Mouse (Mus musculus): ENCODE measurements at regions not wholly inside any gene's neighbourhood (a gene's known extent, or its start where the extent isn't known, plus 50 kb on each side); places are given as distances from the start of the nearest gene placed in this dataset.

DNA sequence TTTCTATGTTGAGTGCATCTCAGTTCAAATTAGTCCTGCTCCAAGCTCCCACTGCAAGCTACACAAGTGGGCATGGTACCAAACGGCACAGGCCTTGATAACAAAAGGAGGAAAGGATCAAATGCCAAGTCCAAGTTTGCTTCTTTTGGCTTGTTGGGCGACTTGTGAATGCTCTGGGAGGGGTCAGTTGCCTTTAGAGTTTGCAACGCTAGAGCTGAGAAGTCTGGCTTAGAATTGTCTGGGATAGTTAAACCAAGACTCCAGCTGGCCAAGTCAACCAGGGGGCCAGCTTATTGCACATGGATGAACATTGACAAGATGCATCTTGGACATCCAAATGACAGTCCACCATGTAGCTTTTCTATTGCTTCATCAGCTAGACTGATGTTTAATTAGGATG is 187.5 kb upstream of the Ccdc122 start:
- no peak overlapping the region for H3K4me3 ChIP-seq (replicated peaks)
- no peak for ATAC-seq (ENCODE audit: insufficient number of reproducible peaks, low FRiP score, low TSS enrichment, low read depth)
- WGBS, result 67% methylated on average over 3 of the region's 3 CpGs
- H3K4me1 ChIP-seq, result no peaks in the 10 kb centered on the region
- no peaks in the 10 kb centered on the region for H3K36me3 ChIP-seq
- no peak overlapping the region for H3K4me2 ChIP-seq (replicated peaks)
- H3K27ac ChIP-seq (replicated peaks), result no peak overlapping the region
- no peak overlapping the region for H3K9ac ChIP-seq
- H3K9me3 ChIP-seq (replicated peaks), result no peaks in the 10 kb centered on the region
- H3K27me3 ChIP-seq, result no peaks in the 10 kb centered on the region

DNA sequence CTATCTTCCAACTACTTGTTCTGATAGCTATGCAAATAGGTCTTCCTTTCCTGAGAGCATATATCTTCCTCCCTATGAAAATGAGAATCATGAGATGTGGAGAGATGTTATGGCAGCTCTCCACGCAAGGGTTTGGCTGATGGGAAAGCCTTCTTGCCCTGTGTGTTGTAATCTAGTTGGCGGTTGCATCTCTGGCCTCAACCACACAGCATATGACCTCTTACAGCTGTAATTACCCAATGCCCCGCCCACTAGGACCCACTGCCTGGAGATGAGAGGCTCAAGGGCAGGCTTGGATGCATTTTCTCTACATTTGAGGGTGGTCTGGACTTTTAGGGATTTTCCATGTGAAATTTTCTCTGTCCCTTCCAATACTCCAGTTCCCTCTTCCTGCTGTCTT is 190.9 kb upstream of the Ccdc122 start:
- Histone ChIP-seq H3K4me3 (replicated peaks) (no peak overlapping the region), H3K9ac (no peak overlapping the region), H3K27me3 (no peaks in the 10 kb centered on the region), H3K9me3 (replicated peaks) (no peaks in the 10 kb centered on the region), H3K27ac (replicated peaks) (no peak overlapping the region), H3K36me3 (no peaks in the 10 kb centered on the region), H3K4me2 (replicated peaks) (no peak overlapping the region), H3K4me1 (no peaks in the 10 kb centered on the region)
- WGBS, result 70% methylated on average over 3 of the region's 3 CpGs
- ATAC-seq (ENCODE audit: insufficient number of reproducible peaks, low FRiP score, low TSS enrichment, low read depth), result no peak

DNA sequence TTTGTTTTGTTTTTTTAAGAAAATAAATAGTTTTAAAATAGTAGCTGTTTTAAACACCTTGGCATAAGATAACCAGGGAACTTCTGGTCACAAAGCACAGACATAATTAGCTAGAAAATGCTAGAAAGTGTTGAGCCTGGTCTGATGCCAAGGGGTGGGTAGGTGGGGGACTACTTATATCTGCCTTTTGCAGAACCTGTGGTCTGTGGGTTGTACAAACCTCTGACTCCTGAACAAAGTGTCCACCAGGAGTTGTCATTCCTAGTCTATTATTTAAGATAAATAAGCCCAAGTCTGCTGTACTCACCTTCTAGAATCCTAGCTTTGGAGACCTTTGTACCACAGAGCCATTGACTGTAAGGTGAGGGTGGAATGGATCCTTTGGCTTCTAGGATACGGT is 191.9 kb upstream of the Ccdc122 start:
- no peak overlapping the region for H3K9ac ChIP-seq
- no peak for ATAC-seq (ENCODE audit: insufficient number of reproducible peaks, low FRiP score, low TSS enrichment, low read depth)
- no peak overlapping the region for H3K4me2 ChIP-seq (replicated peaks)
- H3K27ac ChIP-seq (replicated peaks), result no peak overlapping the region
- no peaks in the 10 kb centered on the region for H3K4me1 ChIP-seq
- H3K9me3 ChIP-seq (replicated peaks), result no peaks in the 10 kb centered on the region
- H3K4me3 ChIP-seq (replicated peaks), result no peak overlapping the region
- H3K27me3 ChIP-seq, result no peaks in the 10 kb centered on the region
- no peaks in the 10 kb centered on the region for H3K36me3 ChIP-seq
- WGBS, result 90% methylated on average over 1 of the region's 1 CpGs

DNA sequence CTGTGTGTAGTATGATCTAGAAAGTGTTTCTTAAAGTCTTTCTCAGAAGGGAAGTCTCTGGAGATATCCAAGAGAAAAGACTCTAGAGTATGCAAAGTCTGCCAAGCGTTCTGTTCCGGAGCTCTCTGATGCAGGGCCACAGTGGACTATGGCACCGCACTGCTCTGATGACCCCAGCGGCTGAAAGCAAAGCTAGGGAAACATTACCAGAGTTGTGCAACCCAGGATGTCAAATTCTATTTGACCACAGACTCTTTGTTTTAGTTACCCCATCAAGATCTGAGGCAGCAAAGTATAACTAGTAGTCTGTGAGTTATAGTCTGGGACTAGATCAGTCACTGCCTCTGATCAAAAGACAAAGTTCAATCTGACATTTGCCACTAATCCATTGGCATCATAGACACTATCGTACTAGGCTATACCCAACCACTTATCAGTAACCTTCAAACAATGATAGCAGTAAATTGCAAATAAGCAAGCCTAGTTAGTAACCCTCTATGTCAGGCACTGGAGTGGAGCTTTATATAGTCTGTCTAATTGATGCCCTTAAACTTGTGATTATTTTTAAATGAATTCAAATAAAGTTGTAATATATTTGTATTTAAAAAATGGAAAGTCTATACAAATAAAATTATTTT is 198.9 kb upstream of the Ccdc122 start:
- H3K27ac ChIP-seq (replicated peaks), result no peak overlapping the region; the same call in 1 of the 2 replicates
- H3K27me3 ChIP-seq, result no peaks in the 10 kb centered on the region
- H3K9ac ChIP-seq, result no peak overlapping the region
- no peaks in the 10 kb centered on the region for H3K4me1 ChIP-seq
- no peaks in the 10 kb centered on the region for H3K36me3 ChIP-seq
- no peaks in the 10 kb centered on the region for H3K9me3 ChIP-seq (replicated peaks)
- 76% methylated on average over 5 of the region's 5 CpGs for WGBS
- H3K4me2 ChIP-seq (replicated peaks), result no peak overlapping the region
- no peak overlapping the region for H3K4me3 ChIP-seq (replicated peaks)
- ATAC-seq (ENCODE audit: insufficient number of reproducible peaks, low FRiP score, low TSS enrichment, low read depth), result no peak

DNA sequence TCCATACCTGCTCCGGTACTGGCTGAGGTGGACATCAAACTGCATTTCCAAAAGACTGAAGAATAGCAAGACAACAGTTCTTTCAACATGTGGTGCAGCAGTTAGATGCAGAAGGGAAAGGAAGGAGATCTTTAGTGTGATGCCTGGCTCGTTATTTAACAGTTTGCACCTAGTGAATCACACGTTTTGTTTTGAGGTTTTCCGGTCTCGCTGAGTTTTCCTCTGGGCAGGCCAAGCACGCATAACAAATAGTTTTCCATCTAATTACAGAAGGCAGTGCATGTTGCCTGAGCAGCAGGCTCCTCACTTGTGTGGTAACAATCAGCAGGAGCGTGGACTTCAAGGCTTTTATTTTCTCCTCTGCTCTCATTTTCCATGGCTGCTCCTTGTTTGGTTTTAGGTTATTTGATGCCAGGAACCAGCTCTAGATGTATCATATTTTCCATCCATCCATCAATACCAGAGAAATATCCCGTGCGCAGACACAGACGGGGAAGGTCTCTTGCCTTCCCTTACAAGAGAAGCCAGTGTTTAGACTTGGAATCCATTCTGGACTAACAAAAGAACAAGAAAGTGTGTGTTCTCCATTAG is 199.6 kb upstream of the Ccdc122 start:
- Histone ChIP-seq H3K36me3 (no peaks in the 10 kb centered on the region), H3K4me3 (replicated peaks) (no peak overlapping the region), H3K27ac (replicated peaks) (peak overlapping the region; percentile 17; the same call in 1 of the 2 replicates), H3K27me3 (no peaks in the 10 kb centered on the region), H3K9ac (no peak overlapping the region), H3K4me2 (replicated peaks) (no peak overlapping the region), H3K9me3 (replicated peaks) (no peaks in the 10 kb centered on the region), H3K4me1 (no peaks in the 10 kb centered on the region)
- 40% methylated on average over 10 of the region's 10 CpGs for whole genome bisulfite sequencing
- peak; percentile 47; the same call in 1 of the 2 replicates for ATAC-seq (ENCODE audit: insufficient number of reproducible peaks, low FRiP score, low TSS enrichment, low read depth)

DNA sequence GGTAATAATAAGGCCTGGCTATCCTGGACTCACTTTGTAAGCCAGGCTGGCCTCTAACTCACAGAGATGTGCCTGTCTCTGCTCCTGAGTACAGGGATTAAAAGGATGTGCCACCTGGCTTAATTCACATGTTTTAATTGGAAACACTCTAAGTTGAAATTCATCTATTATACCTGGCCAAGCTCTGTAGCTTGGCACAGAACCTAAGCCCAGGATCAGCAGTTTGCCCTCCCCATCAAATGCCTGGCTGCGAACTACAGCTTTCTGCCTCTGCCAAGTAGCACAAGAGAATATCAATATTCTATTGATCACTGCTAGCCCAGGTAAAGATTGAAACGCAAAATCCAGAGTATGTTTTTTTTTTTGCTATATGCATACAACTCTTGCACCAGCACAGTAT is 200.3 kb upstream of the Ccdc122 start:
- Histone ChIP-seq H3K4me3 (replicated peaks) (no peak overlapping the region), H3K9ac (no peak overlapping the region), H3K9me3 (replicated peaks) (no peaks in the 10 kb centered on the region), H3K4me1 (no peaks in the 10 kb centered on the region), H3K36me3 (no peaks in the 10 kb centered on the region), H3K27me3 (no peaks in the 10 kb centered on the region), H3K4me2 (replicated peaks) (no peak overlapping the region), H3K27ac (replicated peaks) (no peak overlapping the region)
- ATAC-seq (ENCODE audit: insufficient number of reproducible peaks, low FRiP score, low TSS enrichment, low read depth), result no peak
- WGBS, result 91% methylated on average over 2 of the region's 2 CpGs

DNA sequence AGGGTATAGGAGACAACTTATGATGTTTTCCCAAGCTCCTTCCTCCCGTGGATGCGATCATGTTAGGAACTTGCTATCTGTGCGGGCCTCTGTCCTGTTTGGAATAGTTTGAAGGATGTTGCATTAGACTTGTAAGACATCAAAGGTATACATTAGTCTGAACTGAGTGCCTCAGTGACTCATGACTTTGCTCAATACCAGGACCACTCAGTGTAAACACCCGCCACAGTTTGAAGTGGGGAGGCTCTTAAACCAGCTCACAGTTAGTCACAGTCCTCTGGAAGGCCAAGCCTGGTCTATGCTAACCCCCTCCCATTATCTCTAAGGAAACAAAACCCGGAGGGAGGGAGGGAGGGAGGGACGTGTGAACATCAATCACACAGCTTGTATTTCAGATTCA is 202.5 kb upstream of the Ccdc122 start:
- H3K27ac ChIP-seq (replicated peaks), result no peak overlapping the region
- no peaks in the 10 kb centered on the region for H3K9me3 ChIP-seq (replicated peaks)
- H3K9ac ChIP-seq, result no peak overlapping the region
- 70% methylated on average over 6 of the region's 6 CpGs for WGBS
- H3K36me3 ChIP-seq, result no peaks in the 10 kb centered on the region
- no peaks in the 10 kb centered on the region for H3K4me1 ChIP-seq
- H3K4me2 ChIP-seq (replicated peaks), result no peak overlapping the region
- no peaks in the 10 kb centered on the region for H3K27me3 ChIP-seq
- no peak overlapping the region for H3K4me3 ChIP-seq (replicated peaks)
- no peak for ATAC-seq (ENCODE audit: insufficient number of reproducible peaks, low FRiP score, low TSS enrichment, low read depth)

DNA sequence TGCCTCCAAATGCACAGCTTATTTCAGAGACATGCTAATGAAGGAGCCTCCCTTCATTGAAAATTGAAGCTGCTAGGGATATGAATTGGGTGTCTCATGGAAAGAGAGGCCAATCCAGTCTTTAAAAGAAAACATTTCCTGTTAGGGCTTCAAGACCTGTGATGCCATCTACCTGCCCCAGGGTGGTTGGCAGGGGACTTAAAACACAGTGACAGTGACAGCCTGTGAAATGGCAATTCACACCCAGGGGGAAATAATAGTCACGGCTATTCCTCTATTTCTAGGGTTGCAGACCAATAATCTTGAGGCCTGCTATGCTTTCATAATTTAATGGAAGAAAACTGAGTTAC is 207.4 kb upstream of the Ccdc122 start:
- H3K4me1 ChIP-seq, result no peaks in the 10 kb centered on the region
- H3K27me3 ChIP-seq, result no peaks in the 10 kb centered on the region
- H3K36me3 ChIP-seq, result no peaks in the 10 kb centered on the region
- H3K4me2 ChIP-seq (replicated peaks), result no peak overlapping the region
- no peak overlapping the region for H3K9ac ChIP-seq
- 68% methylated on average over 1 of the region's 1 CpGs for WGBS
- no peak for ATAC-seq (ENCODE audit: insufficient number of reproducible peaks, low FRiP score, low TSS enrichment, low read depth)
- H3K9me3 ChIP-seq (replicated peaks), result no peaks in the 10 kb centered on the region
- no peak overlapping the region for H3K4me3 ChIP-seq (replicated peaks)
- H3K27ac ChIP-seq (replicated peaks), result no peak overlapping the region

DNA sequence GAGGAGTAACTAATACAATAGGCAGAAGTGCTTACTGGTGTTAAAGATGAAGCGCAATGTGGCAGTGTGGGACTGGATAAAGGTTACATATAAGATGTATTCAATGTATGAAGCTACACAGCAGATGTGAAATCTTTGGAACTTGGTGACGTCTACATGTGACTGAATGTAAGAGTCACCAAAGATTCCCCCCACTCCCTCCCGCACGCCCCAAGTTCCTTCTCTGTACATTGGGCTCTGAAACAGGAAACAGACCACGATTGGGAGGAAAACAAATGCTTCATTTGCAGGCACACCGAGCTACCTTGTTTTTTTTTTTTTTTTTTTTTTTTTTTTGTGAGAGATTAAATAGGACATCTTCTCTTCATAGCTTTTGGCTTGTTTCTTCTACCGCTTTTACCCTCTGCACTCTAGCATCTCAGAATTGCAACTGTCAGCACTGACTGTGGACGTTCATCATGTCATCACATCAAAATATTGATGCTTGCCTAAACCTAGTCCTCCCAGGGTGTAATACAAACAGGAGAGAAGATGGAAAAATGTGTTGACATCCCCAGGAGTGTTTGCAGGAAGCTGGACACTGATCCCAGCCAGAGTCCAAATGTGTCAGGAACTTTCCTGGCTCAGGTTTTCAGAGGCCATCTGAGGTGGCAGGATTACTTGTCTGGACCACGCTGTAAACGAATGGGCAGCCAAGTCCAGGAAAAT is 208.0 kb upstream of the Ccdc122 start:
- Histone ChIP-seq H3K9me3 (replicated peaks) (no peaks in the 10 kb centered on the region), H3K9ac (no peak overlapping the region), H3K4me2 (replicated peaks) (no peak overlapping the region), H3K4me1 (no peaks in the 10 kb centered on the region), H3K4me3 (replicated peaks) (no peak overlapping the region), H3K27ac (replicated peaks) (no peak overlapping the region), H3K36me3 (no peaks in the 10 kb centered on the region), H3K27me3 (no peaks in the 10 kb centered on the region)
- 71% methylated on average over 10 of the region's 10 CpGs for WGBS
- ATAC-seq (ENCODE audit: insufficient number of reproducible peaks, low FRiP score, low TSS enrichment, low read depth), result no peak

DNA sequence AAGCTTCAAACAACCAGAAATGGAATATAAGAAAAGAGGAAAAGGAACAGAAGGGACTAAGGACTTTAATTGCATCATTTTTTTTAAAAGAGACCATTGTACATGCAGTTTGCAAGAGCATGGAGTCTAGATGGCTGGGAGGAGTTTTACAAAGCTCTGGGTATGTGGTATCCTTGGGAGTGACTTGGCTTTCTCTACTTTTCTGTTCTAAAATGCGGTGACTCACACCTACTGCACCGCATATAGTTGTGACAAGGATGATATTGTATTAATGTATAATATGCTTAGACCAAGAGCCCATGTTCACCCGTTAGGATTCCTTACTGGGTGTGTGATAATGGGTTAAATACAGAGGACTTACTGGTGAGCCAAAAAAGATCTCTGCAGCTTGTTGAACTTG is 212.5 kb upstream of the Ccdc122 start:
- Histone ChIP-seq H3K9me3 (replicated peaks) (no peaks in the 10 kb centered on the region), H3K27me3 (no peaks in the 10 kb centered on the region), H3K9ac (no peak overlapping the region), H3K4me1 (peaks cover 15% of the 10 kb centered on the region), H3K27ac (replicated peaks) (peak overlapping the region; percentile 36; the same call in 1 of the 2 replicates), H3K4me2 (replicated peaks) (no peak overlapping the region), H3K36me3 (no peaks in the 10 kb centered on the region), H3K4me3 (replicated peaks) (no peak overlapping the region)
- 88% methylated on average over 3 of the region's 3 CpGs for WGBS
- ATAC-seq (ENCODE audit: insufficient number of reproducible peaks, low FRiP score, low TSS enrichment, low read depth), result no peak

DNA sequence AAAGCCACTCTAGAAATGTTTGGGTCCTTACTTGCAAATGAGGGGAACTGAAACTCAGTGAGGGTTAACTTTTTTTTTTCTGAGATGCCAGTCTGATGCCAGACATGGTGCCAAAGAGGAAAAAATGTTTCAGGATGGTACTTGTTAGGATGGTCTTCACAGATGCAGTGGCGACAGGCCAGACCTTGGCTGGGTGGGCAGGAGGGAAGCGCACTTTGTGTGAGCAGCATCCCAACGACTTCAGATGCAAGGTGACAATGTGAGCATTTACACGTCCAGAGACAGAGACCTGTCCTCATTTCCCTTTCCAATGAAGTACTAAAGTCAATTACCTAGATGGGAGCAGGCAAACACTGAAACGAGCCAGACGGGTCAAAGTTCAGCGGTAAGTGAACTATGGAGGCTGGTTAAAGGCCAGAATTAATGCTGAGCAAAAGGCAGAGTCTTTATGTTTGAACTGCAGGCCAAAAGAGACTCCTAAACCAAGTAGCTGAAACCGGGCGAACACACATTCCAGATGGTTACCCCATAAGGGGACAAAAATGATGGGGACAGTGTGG is 213.7 kb upstream of the Ccdc122 start:
- Histone ChIP-seq H3K9ac (no peak overlapping the region), H3K36me3 (no peaks in the 10 kb centered on the region), H3K9me3 (replicated peaks) (no peaks in the 10 kb centered on the region), H3K4me3 (replicated peaks) (no peak overlapping the region), H3K27me3 (no peaks in the 10 kb centered on the region), H3K27ac (replicated peaks) (no peak overlapping the region), H3K4me1 (peaks cover 25% of the 10 kb centered on the region), H3K4me2 (replicated peaks) (no peak overlapping the region)
- no peak for ATAC-seq (ENCODE audit: insufficient number of reproducible peaks, low FRiP score, low TSS enrichment, low read depth)
- WGBS, result 84% methylated on average over 9 of the region's 9 CpGs

Measured in embryonic facial prominence, embryonic 15.5 days (tissue).